Mouse (Mus musculus) thymus, postnatal 14 days (tissue): ENCODE results near the gene Ccl26.
A peak's percentile ranks its signal among the peaks of the same experiment; 100 is the strongest.
"Not testable (repeated sequence)": the region's sequence is repeated elsewhere in the genome, so short reads cannot be mapped to it uniquely, and the experiment has no call there.

Experiments
- DNase-seq: peaks from one replicate; pipeline ENCODE4 v3.0.0; 2021

Ccl26 gene

GRCm38 (mm10) chr5:135563469-135563868 is at the start of gene Ccl26:
TSS of gene Ccl26 (minus strand) at chr5:135563569.
- no peak for DNase-seq

GRCm38 (mm10) chr5:135609794-135610193 is 46.4 kb upstream of the Ccl26 start:
- DNase-seq: no peak

- DNase-seq: no peak
Observed at GRCm38 (mm10) chr5:135607581-135607980, 44.2 kb upstream of the Ccl26 start.

- not testable (repeated sequence) for DNase-seq
Observed at GRCm38 (mm10) chr5:135606717-135607116, 43.3 kb upstream of the Ccl26 start.

- not testable (repeated sequence) for DNase-seq
Observed at GRCm38 (mm10) chr5:135604643-135605042, 41.3 kb upstream of the Ccl26 start.

GRCm38 (mm10) chr5:135589996-135590784 is 26.8 kb upstream of the Ccl26 start:
- no peak for DNase-seq

- DNase-seq: no peak
Observed at GRCm38 (mm10) chr5:135587764-135588163, 24.4 kb upstream of the Ccl26 start.

- no peak for DNase-seq
Observed at GRCm38 (mm10) chr5:135585691-135586090, 22.3 kb upstream of the Ccl26 start.

GRCm38 (mm10) chr5:135582330-135582729 is 19.0 kb upstream of the Ccl26 start:
- DNase-seq: no peak

- DNase-seq: no peak
Observed at GRCm38 (mm10) chr5:135579331-135579751, 16.0 kb upstream of the Ccl26 start.

GRCm38 (mm10) chr5:135576055-135576454 is 12.7 kb upstream of the Ccl26 start:
- no peak for DNase-seq

- DNase-seq: no peak
Observed at GRCm38 (mm10) chr5:135573006-135573405, 9.6 kb upstream of the Ccl26 start, which contains the start of gene Ccl24. TSS of gene Ccl24 (minus strand) at chr5:135573049.

- no peak for DNase-seq
Observed at GRCm38 (mm10) chr5:135568698-135569097, 5.3 kb upstream of the Ccl26 start.

- no peak for DNase-seq
Observed at GRCm38 (mm10) chr5:135567556-135568265, 4.3 kb upstream of the Ccl26 start.

- no peak for DNase-seq
Observed at GRCm38 (mm10) chr5:135557671-135558070, 5.7 kb downstream of the Ccl26 start.

GRCm38 (mm10) chr5:135557051-135557450 is 6.3 kb downstream of the Ccl26 start:
- no peak for DNase-seq

- no peak for DNase-seq
Observed at GRCm38 (mm10) chr5:135556259-135556658, 7.1 kb downstream of the Ccl26 start.

GRCm38 (mm10) chr5:135551591-135551990 is 11.8 kb downstream of the Ccl26 start:
- DNase-seq: no peak

GRCm38 (mm10) chr5:135550910-135551309 is 12.5 kb downstream of the Ccl26 start:
- peak; percentile 17 for DNase-seq

GRCm38 (mm10) chr5:135547990-135548389 is 15.4 kb downstream of the Ccl26 start:
- no peak for DNase-seq

- peak; percentile 96 for DNase-seq
Observed at GRCm38 (mm10) chr5:135544865-135545797, 18.2 kb downstream of the Ccl26 start, which contains the start of gene Hip1. TSS of gene Hip1 (minus strand) at chr5:135545120.

- DNase-seq: no peak
Observed at GRCm38 (mm10) chr5:135544032-135544558, 19.3 kb downstream of the Ccl26 start.
